Mouse (Mus musculus) thymus, postnatal 14 days (tissue): Measurements from ENCODE around the gene Trim17.
A peak's percentile ranks its signal among the peaks of the same experiment; 100 is the strongest.

Experiments
- DNase-seq: peaks from one replicate; pipeline ENCODE4 v3.0.0; 2021

Trim17 gene

GRCm38 (mm10) chr11:58995061-58995806, 40.7 kb downstream of the Trim17 start:
- DNase-seq = no peak

GRCm38 (mm10) chr11:58995807-58996370, 41.4 kb downstream of the Trim17 start:
- DNase-seq = peak; percentile 86

DNA sequence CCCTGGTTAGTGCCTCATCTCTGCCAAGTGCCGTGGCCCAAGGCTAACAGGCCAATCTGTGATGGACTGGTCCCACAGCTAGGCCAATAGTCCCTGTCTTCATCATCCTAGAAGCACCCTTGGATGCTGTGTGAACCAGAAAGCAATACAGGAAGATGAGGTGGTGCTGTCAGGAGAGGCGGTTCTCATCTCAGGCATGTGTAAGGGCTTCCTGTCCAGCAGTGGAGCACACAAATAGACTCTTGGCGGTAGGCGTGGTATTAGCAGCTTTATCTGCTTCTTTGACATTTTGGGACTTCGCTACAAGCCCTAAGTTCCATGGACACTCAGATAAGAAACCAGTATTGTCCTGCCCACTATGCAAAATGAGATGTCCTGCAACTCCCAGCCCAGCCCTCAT, 43.1 kb downstream of the Trim17 start:
- no peak for DNase-seq

DNA sequence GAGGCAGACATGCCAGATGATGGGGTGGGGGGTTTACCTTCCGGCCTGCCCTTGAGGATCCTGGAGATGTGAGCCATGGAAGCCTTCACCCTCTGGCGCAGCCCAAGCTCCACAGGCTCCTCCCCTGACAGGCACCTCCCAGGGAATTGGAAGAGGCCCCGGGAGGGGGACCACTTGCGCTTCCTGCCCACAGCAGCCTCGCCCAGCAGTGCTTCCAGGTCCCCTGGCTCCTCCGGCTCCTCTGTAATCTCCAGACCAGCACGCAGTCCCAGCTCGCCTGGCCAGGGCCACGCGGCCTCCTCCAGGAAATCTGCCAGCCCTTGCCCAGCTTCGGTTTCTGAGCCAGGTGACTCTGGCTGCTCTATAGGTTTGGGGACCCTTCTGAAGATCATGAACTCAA, 44.7 kb downstream of the Trim17 start:
- DNase-seq = no peak

DNA sequence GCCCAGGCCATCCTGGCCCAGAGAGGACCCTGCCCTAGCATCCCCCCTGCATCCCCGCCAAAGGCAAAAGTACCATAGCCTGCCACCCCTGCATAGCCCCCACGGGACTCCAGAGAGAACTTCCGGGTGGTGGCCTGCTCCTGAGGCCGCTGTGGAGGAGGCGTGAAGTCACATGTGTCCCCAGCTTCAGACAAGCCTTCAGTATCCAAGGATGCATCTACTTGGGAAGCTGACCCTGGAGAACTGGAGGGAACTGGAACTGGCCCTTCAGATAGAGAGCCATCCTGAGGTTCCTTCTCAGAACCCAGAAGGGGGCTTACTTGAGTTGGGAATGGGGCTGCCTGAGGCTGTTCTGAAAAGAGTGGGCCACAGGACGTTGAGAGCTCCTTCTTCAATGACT, 45.3 kb downstream of the Trim17 start:
- DNase-seq = no peak

- no peak for DNase-seq
Observed at GRCm38 (mm10) chr11:59000635-59001034, 46.1 kb downstream of the Trim17 start.

- no peak for DNase-seq
Observed at GRCm38 (mm10) chr11:59002327-59003079, 48.0 kb downstream of the Trim17 start.

GRCm38 (mm10) chr11:59015052-59015451, 60.6 kb downstream of the Trim17 start:
- peak; percentile 63 for DNase-seq
